Mouse (Mus musculus): ENCODE data around the gene Ankrd22. TPM values are rescaled to one million over a fixed set of nuclear protein-coding genes. Genes with fewer than 3 reads are reported as not detected.

Ankrd22 gene
- polyA plus RNA-seq, 1 experiment = not detected

GRCm38 (mm10) chr19:34101888-34102287, 64.0 kb downstream of the Ankrd22 start:
- Histone ChIP-seq H3K27ac (ENCODE audit: insufficient read depth, low read depth, low read length) (no peak overlapping the region), H3K4me1 (ENCODE audit: control insufficient read depth, insufficient read depth, low read length) (no peaks in the 10 kb centered on the region), H3K4me3 (ENCODE audit: insufficient read depth, low read length) (no peak overlapping the region)
- TF ChIP-seq CTCF (IDR thresholded peaks at IDR 0.05; ENCODE audit: low read depth, low read length) (no peak), POLR2A (IDR thresholded peaks at IDR 0.05; ENCODE audit: borderline replicate concordance, low read depth, low read length) (no peak)

- no peak for TF ChIP-seq CTCF (IDR thresholded peaks at IDR 0.05; ENCODE audit: low read depth, low read length)
- no peak for TF ChIP-seq POLR2A (IDR thresholded peaks at IDR 0.05; ENCODE audit: borderline replicate concordance, low read depth, low read length)
- no peak within 1 kb of the TSS for H3K4me3 ChIP-seq (ENCODE audit: insufficient read depth, low read length)
- H3K27ac ChIP-seq (ENCODE audit: insufficient read depth, low read depth, low read length) = no peak within 1 kb of the TSS
- no peaks in the 10 kb centered on the region for H3K4me1 ChIP-seq (ENCODE audit: control insufficient read depth, insufficient read depth, low read length)
Observed at GRCm38 (mm10) chr19:34100633-34101032, 65.2 kb downstream of the Ankrd22 start, which contains the start of gene Lipm. TSS of gene Lipm (plus strand) at chr19:34100933.

- Histone ChIP-seq H3K27ac (ENCODE audit: insufficient read depth, low read depth, low read length) (no peak overlapping the region), H3K4me1 (ENCODE audit: control insufficient read depth, insufficient read depth, low read length) (peaks cover 5% of the 10 kb centered on the region), H3K4me3 (ENCODE audit: insufficient read depth, low read length) (no peak overlapping the region)
- no peak for TF ChIP-seq CTCF (IDR thresholded peaks at IDR 0.05; ENCODE audit: low read depth, low read length)
- TF ChIP-seq POLR2A (IDR thresholded peaks at IDR 0.05; ENCODE audit: borderline replicate concordance, low read depth, low read length) = no peak
Observed at GRCm38 (mm10) chr19:34096228-34096627, 69.6 kb downstream of the Ankrd22 start.

GRCm38 (mm10) chr19:34095381-34095780, 70.5 kb downstream of the Ankrd22 start:
- no peak overlapping the region for H3K4me3 ChIP-seq (ENCODE audit: insufficient read depth, low read length)
- peaks cover 5% of the 10 kb centered on the region for H3K4me1 ChIP-seq (ENCODE audit: control insufficient read depth, insufficient read depth, low read length)
- TF ChIP-seq POLR2A (IDR thresholded peaks at IDR 0.05; ENCODE audit: borderline replicate concordance, low read depth, low read length) = no peak
- TF ChIP-seq CTCF (IDR thresholded peaks at IDR 0.05; ENCODE audit: low read depth, low read length) = no peak
- H3K27ac ChIP-seq (ENCODE audit: insufficient read depth, low read depth, low read length) = no peak overlapping the region

GRCm38 (mm10) chr19:34089011-34089680, 76.7 kb downstream of the Ankrd22 start:
- Histone ChIP-seq H3K27ac (ENCODE audit: insufficient read depth, low read depth, low read length) (no peak overlapping the region), H3K4me3 (ENCODE audit: insufficient read depth, low read length) (no peak overlapping the region), H3K4me1 (ENCODE audit: control insufficient read depth, insufficient read depth, low read length) (peaks cover 5% of the 10 kb centered on the region)
- TF ChIP-seq CTCF (IDR thresholded peaks at IDR 0.05; ENCODE audit: low read depth, low read length) (no peak), POLR2A (IDR thresholded peaks at IDR 0.05; ENCODE audit: borderline replicate concordance, low read depth, low read length) (no peak)

GRCm38 (mm10) chr19:34078130-34078529, 87.7 kb downstream of the Ankrd22 start:
- Histone ChIP-seq H3K4me1 (ENCODE audit: control insufficient read depth, insufficient read depth, low read length) (peaks cover 12% of the 10 kb centered on the region), H3K4me3 (ENCODE audit: insufficient read depth, low read length) (no peak overlapping the region), H3K27ac (ENCODE audit: insufficient read depth, low read depth, low read length) (no peak overlapping the region)
- TF ChIP-seq POLR2A (IDR thresholded peaks at IDR 0.05; ENCODE audit: borderline replicate concordance, low read depth, low read length) = no peak
- TF ChIP-seq CTCF (IDR thresholded peaks at IDR 0.05; ENCODE audit: low read depth, low read length) = no peak

GRCm38 (mm10) chr19:34074239-34074638, 91.6 kb downstream of the Ankrd22 start:
- TF ChIP-seq POLR2A (IDR thresholded peaks at IDR 0.05; ENCODE audit: borderline replicate concordance, low read depth, low read length) (no peak), CTCF (IDR thresholded peaks at IDR 0.05; ENCODE audit: low read depth, low read length) (no peak)
- Histone ChIP-seq H3K4me1 (ENCODE audit: control insufficient read depth, insufficient read depth, low read length) (peaks cover 13% of the 10 kb centered on the region), H3K27ac (ENCODE audit: insufficient read depth, low read depth, low read length) (no peak overlapping the region), H3K4me3 (ENCODE audit: insufficient read depth, low read length) (no peak overlapping the region)

Other genes with a start within 250 kb of the Ankrd22 start
- gene Lipf, start 204.9 kb downstream of the Ankrd22 start, polyA plus RNA-seq (2012; ENCODE audit: insufficient read depth, insufficient read length, missing spikeins) = not detected in 2 replicates
- gene Lipk, start 157.8 kb downstream of the Ankrd22 start, polyA plus RNA-seq (2012; ENCODE audit: insufficient read depth, insufficient read length, missing spikeins) = not detected in 2 replicates
- 2.2 and 3.3 TPM in 2 replicates for gene Lipn, start 98.7 kb downstream of the Ankrd22 start, polyA plus RNA-seq (2012; ENCODE audit: insufficient read depth, insufficient read length, missing spikeins)
- not detected in 2 replicates for gene Lipm, start 65.1 kb downstream of the Ankrd22 start, polyA plus RNA-seq (2012; ENCODE audit: insufficient read depth, insufficient read length, missing spikeins)
- 28.3 and 30.3 TPM in 2 replicates for gene Stambpl1, start 26.2 kb upstream of the Ankrd22 start, polyA plus RNA-seq (2012; ENCODE audit: insufficient read depth, insufficient read length, missing spikeins)
- gene Acta2, start 89.5 kb upstream of the Ankrd22 start, polyA plus RNA-seq (2012; ENCODE audit: insufficient read depth, insufficient read length, missing spikeins) = 22.4 and 25.9 TPM in 2 replicates
- gene Fas, start 124.6 kb upstream of the Ankrd22 start, polyA plus RNA-seq (2012; ENCODE audit: insufficient read depth, insufficient read length, missing spikeins) = 18.6 and 21.7 TPM in 2 replicates